Mouse (Mus musculus) kidney, embryonic 15.5 days (tissue): ENCODE measurements at regions not wholly inside any gene's neighbourhood (a gene's known extent, or its start where the extent isn't known, plus 50 kb on each side); places are given as distances from the start of the nearest gene placed in this dataset.
A peak's percentile ranks its signal among the peaks of the same experiment; 100 is the strongest.

Source experiments
- ATAC-seq: fragments of 200-750 bp; cut with Nextera tagmentation; replicated peaks from 2 replicates; pipeline ENCODE4 v1.8.0; 2017; ENCODE audit warnings: moderate TSS enrichment; ENCODE audit not compliant: low FRiP score
- H3K27ac ChIP-seq: fragments of 300-500 bp; sonication (generic); 2 replicates; pipeline ENCODE4 v1.5.1; 2015; ENCODE audit warnings: mild to moderate bottlenecking, inconsistent platforms
- H3K27me3 ChIP-seq: fragments of 300-500 bp; sonication (generic); 2 replicates; pipeline ENCODE4 v1.6.1; 2015; ENCODE audit warnings: inconsistent platforms
- H3K36me3 ChIP-seq: fragments of 300-500 bp; sonication (generic); 2 replicates; pipeline ENCODE4 v1.6.1; 2015; ENCODE audit warnings: inconsistent platforms
- H3K4me1 ChIP-seq: fragments of 300-500 bp; sonication (generic); 2 replicates; pipeline ENCODE4 v1.6.1; 2015; ENCODE audit warnings: inconsistent platforms
- H3K4me2 ChIP-seq: fragments of 300-500 bp; sonication (generic); 2 replicates; pipeline ENCODE4 v1.6.1; 2015; ENCODE audit warnings: moderate library complexity, mild to moderate bottlenecking, inconsistent platforms
- H3K4me3 ChIP-seq: fragments of 300-500 bp; sonication (generic); replicated peaks from 2 replicates; pipeline ENCODE4 v1.5.1; 2015; ENCODE audit warnings: mild to moderate bottlenecking, inconsistent platforms
- H3K9ac ChIP-seq: fragments of 300-500 bp; sonication (generic); 2 replicates; pipeline ENCODE4 v1.6.1; 2015; ENCODE audit warnings: mild to moderate bottlenecking, inconsistent platforms
- H3K9me3 ChIP-seq: fragments of 300-500 bp; sonication (generic); replicated peaks from 2 replicates; pipeline ENCODE4 v1.6.1; 2016; ENCODE audit warnings: inconsistent platforms
- WGBS: fragments of 180-500 bp; shearing (Covaris S2); methylation state at CpG from one replicate; pipeline ENCODE4 v1.1.7; 2015; ENCODE audit warnings: mixed read lengths; 5-methylcytosine and 5-hydroxymethylcytosine counted together

DNA sequence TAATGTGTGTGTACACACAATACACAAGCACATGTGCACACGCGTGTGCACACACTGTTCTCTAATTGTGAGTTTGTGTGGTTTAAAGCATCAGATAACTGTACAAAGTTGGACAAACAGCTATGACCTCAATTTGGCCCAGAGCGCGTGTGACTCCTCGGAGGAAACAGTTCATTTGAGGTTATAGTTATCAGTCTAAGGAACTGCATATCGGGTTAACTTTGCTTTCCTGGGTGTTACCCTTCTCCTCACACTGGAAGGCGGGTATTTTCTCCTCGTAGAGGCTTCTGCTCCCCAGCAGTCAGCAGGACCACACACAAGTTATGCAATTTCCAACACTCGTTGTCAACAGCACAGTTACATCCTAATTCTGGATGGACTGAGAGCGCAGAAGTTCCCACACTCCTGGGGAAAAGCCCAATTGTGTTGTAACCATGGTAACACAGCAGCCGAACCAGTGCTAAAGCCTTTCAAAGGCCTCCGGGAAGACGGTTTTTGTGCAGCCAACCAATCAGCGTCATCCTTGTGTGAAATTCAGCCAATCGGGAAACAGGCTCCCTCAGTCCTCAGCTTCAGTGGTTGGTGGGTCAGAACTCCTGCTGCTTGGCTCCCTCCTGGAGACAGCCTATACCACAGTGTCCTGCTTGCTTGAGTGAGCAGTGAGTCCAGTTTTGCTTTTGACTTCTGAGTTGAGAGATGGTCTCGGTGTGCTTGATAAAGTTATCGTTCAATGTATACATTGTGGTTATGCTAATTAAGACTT is 198.6 kb upstream of the Hs6st1 start:
- no peaks in the 10 kb centered on the region for H3K36me3 ChIP-seq
- no peak overlapping the region; the same call in 1 of the 2 replicates for H3K4me2 ChIP-seq
- H3K27ac ChIP-seq: no peak overlapping the region
- 51% methylated on average over 17 of the region's 17 CpGs for WGBS
- H3K9ac ChIP-seq: no peak overlapping the region
- H3K9me3 ChIP-seq: no peaks in the 10 kb centered on the region
- H3K4me1 ChIP-seq: peaks cover 4% of the 10 kb centered on the region; the same call in 1 of the 2 replicates
- H3K4me3 ChIP-seq: no peak overlapping the region
- ATAC-seq: peak; percentile 76; the same call in 1 of the 2 replicates
- no peaks in the 10 kb centered on the region for H3K27me3 ChIP-seq

DNA sequence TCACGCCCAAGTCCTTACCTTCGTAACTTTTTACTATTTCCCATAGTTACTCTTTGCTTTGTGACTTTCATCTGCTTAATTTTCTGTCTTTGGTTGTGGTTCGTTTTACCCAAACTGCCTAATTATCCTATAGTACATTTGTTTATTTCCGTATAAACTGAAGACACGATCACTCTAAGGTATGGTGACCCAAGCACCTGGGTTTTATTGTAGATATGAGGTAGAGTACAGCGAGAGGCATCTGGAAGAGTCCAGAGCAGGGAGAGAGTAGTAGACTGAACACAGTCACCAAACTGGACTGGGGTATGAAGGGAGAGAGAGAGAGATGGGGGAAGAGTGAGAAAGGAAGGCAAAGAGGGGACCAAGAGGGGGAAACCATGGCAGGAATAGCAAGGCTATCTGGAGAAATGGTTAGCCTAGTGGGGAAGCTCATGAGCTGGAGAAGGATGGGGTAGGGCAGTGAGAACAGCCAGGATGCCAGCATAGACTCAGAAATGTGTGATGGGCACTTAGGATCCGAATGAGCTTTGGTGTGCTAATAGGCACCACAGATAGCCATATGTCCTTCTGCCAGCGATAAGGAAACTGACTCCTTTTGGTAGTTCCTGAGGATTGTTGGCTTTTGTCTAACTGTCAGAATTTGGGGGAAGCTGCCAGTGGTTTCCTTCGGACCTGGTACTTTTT is 197.9 kb upstream of the Hs6st1 start:
- Histone ChIP-seq H3K9ac (no peak overlapping the region), H3K27ac (no peak overlapping the region), H3K27me3 (no peaks in the 10 kb centered on the region), H3K4me2 (no peak overlapping the region), H3K9me3 (no peaks in the 10 kb centered on the region), H3K36me3 (no peaks in the 10 kb centered on the region), H3K4me1 (peaks cover 10% of the 10 kb centered on the region), H3K4me3 (no peak overlapping the region)
- ATAC-seq: no peak
- 88% methylated on average over 9 of the region's 9 CpGs for WGBS

DNA sequence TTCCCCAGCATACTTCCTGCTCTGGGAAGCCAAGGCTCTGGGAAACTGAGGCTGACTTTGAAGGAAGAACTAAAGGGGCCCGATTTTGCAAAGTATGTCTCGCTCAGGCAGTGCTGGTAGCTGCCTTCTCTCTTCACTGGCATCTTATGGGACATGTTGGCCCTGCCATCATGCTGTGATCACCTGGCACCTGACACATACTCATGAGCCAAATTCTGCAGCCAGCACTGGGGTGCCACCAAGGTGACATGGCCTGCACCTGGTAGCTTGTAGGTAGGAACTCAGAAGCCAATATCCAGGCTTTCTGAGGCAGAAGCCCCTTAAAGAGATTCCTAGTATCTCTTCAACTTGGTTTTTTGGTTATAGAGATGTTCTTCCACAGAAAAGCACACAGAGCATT is 195.2 kb upstream of the Hs6st1 start:
- no peaks in the 10 kb centered on the region for H3K9me3 ChIP-seq
- H3K27me3 ChIP-seq: no peaks in the 10 kb centered on the region
- no peak overlapping the region for H3K9ac ChIP-seq
- H3K4me2 ChIP-seq: no peak overlapping the region
- H3K4me1 ChIP-seq: peaks cover 17% of the 10 kb centered on the region
- 96% methylated on average over 2 of the region's 2 CpGs for WGBS
- no peak overlapping the region for H3K4me3 ChIP-seq
- no peak overlapping the region for H3K27ac ChIP-seq
- ATAC-seq: no peak
- H3K36me3 ChIP-seq: no peaks in the 10 kb centered on the region

DNA sequence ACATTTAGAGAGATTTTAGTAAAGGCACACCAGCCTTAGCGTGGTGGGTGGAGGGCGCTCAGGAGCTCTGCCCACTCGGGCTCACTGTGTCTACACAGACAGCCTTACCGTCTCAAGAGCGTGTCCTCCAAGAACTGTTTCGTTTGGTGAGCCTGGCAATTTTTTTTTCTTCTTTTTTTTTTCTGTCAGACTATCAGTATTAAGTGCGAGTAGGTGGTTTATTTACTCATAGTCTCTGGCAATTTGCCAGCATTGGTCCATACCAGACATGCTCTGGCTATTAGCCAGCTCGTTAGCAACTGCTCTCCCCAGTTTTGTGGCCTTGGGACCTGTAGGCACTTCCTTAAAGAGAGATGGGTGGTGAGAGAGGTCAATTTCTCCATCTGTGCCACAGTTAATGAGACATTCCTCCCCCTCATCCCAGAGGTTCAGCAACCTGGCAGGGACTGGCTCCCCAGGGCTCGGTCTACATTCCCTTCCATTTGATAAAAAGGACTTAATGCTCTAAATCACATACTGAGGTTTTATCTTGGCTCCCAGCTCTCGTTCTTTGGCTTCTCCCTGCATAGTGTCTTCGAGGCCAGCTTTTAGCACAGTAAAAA is 192.9 kb upstream of the Hs6st1 start:
- no peak overlapping the region for H3K4me3 ChIP-seq
- peaks cover 13% of the 10 kb centered on the region for H3K4me1 ChIP-seq
- H3K36me3 ChIP-seq: no peaks in the 10 kb centered on the region
- H3K9ac ChIP-seq: no peak overlapping the region
- H3K27me3 ChIP-seq: no peaks in the 10 kb centered on the region
- ATAC-seq: peak; percentile 49; the same call in 1 of the 2 replicates
- 0 out of 2 replicates have a peak overlapping the region, but pooled peaks have one; percentile 2 for H3K27ac ChIP-seq
- H3K4me2 ChIP-seq: no peak overlapping the region
- no peaks in the 10 kb centered on the region for H3K9me3 ChIP-seq
- WGBS: 47% methylated on average over 11 of the region's 11 CpGs

DNA sequence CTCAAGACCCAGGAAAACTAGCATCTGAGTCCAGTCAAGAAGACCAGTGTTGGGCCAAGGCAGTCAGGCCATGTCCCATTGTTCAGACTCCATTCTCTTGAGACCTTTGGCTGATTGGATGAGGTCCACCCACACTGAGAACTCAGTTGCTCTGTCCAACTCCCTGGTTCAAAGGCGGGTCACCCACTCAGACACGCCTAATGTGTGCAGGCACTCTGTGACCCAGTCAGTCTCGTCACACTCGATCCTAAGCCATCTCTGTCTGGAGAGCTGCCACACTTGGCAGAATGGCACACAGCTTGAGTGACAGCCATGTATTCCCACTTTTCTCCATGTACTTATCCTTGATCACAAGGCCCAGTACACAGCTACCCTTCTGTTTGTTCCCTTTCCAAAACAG is 189.8 kb upstream of the Hs6st1 start:
- peaks cover 13% of the 10 kb centered on the region for H3K4me1 ChIP-seq
- no peak for ATAC-seq
- H3K36me3 ChIP-seq: no peaks in the 10 kb centered on the region
- H3K9ac ChIP-seq: no peak overlapping the region
- WGBS: 90% methylated on average over 4 of the region's 4 CpGs
- H3K27me3 ChIP-seq: no peaks in the 10 kb centered on the region
- no peak overlapping the region for H3K4me3 ChIP-seq
- H3K4me2 ChIP-seq: no peak overlapping the region
- H3K9me3 ChIP-seq: no peaks in the 10 kb centered on the region
- no peak overlapping the region for H3K27ac ChIP-seq

DNA sequence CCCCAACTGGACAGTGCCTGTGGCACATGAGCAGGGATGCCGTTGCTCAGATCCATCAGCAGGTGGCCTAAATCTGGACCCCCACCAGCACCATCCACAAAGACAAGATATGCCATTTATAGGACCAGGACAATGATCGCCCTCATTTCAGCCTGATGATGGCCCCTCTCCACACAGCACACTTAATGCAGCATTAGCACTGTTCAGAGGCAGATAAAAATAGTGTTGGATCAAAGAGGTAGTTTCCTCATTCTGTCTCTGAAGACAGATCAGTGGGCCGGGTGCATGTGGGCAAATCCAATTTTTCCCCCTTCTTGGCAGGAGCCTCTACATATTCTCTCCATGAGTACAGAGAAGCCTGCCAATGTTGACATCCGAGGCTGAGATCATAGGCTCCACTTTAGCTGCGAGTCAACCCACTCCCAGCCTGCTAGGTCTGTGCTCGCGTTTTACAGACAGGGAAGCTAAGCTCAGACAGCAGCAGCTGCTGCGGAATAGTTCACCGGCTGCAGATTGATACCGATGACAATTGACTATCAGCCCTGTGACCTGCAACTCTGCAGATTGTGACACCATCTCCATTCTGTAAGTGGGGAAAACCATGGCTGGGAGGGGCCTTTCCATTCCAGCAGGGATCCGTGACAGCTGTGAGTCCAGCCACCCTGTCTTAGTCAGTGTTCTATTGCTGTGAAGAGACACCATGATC is 188.7 kb upstream of the Hs6st1 start:
- Histone ChIP-seq H3K4me1 (peaks cover 13% of the 10 kb centered on the region), H3K9me3 (no peaks in the 10 kb centered on the region), H3K36me3 (no peaks in the 10 kb centered on the region), H3K4me2 (no peak overlapping the region), H3K27me3 (no peaks in the 10 kb centered on the region), H3K27ac (no peak overlapping the region), H3K9ac (no peak overlapping the region), H3K4me3 (no peak overlapping the region)
- ATAC-seq: no peak
- 81% methylated on average over 11 of the region's 11 CpGs for WGBS

DNA sequence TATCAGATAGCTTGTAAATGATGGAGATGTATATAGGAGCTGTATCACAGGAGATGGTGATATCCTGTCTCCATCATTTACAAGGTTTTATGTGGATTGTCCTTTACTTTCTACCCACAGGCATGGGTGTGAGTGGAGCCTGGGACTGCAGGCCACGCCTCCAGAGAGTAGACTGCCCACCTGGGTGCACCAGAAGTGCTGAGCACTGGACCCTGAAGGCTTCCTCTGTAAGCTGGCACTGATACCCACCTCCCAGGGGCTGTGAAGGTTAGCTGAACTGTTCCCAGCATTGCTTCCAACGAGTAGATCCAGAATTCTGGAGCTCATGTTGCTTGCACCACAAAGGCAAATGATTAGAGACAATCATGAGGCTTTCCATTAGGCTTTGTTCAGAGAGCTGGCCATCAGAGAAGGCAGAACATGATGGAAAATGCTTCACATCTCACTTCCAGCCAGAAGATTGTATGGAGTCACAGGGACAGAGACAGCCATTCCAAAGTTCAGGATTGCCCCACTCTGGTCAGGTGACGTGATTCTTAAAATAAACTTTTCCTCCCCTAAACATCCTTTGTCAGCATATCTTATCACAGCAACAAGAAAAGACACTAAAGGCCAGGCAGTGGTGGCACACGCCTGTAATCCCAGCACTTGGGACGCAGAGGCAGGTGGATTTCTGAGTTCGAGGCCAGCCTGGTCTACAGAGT is 187.5 kb upstream of the Hs6st1 start:
- Histone ChIP-seq H3K9ac (no peak overlapping the region), H3K4me1 (peaks cover 3% of the 10 kb centered on the region), H3K4me3 (no peak overlapping the region), H3K36me3 (no peaks in the 10 kb centered on the region), H3K4me2 (no peak overlapping the region), H3K27me3 (no peaks in the 10 kb centered on the region), H3K27ac (no peak overlapping the region), H3K9me3 (no peaks in the 10 kb centered on the region)
- no peak for ATAC-seq
- WGBS: 85% methylated on average over 6 of the region's 6 CpGs

DNA sequence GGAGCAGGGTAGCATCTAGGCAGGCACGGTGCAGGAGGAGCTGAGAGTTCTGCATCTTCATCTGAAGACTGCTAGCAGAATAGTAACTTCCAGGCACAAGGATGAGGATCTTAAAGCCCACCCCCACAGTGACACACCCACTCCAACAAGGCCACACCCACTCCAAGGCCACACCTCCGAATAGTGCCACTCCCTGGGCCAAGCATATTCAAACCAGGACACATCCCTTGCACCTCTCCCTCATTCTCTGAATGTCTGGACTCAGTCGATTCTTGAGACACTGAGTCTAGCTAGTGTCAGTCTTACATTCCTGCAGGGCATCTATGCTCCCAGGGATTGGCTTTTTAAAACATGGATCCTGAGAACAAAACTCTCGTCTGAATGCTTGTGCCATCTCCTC is 186.7 kb upstream of the Hs6st1 start:
- H3K9me3 ChIP-seq: no peaks in the 10 kb centered on the region
- H3K27me3 ChIP-seq: no peaks in the 10 kb centered on the region
- no peak overlapping the region for H3K27ac ChIP-seq
- no peak overlapping the region for H3K4me2 ChIP-seq
- no peak overlapping the region for H3K4me3 ChIP-seq
- H3K4me1 ChIP-seq: no peaks in the 10 kb centered on the region
- no peak for ATAC-seq
- 88% methylated on average over 4 of the region's 4 CpGs for WGBS
- no peaks in the 10 kb centered on the region for H3K36me3 ChIP-seq
- H3K9ac ChIP-seq: no peak overlapping the region

DNA sequence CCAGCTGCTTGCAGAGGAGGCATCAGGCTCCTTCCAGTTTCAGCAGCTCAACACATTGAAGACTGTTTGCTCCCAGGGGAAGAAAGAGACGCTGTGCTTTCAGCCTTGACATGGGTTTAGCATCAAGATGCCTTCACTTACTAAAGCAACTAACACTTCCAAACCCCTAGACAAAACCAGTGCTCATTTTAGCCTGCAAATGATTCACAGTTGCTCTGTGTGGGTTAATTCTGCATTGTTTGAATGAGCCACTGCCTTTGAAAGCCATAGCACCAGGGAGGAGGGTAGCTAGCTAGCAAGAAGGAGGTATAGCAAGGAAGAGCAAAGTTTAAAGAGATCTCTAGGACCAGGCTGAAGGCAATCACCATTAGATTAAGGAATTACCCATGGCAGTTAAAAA is 186.1 kb upstream of the Hs6st1 start:
- Histone ChIP-seq H3K9ac (no peak overlapping the region), H3K36me3 (no peaks in the 10 kb centered on the region), H3K4me2 (no peak overlapping the region), H3K9me3 (no peaks in the 10 kb centered on the region), H3K4me1 (no peaks in the 10 kb centered on the region), H3K27ac (no peak overlapping the region), H3K27me3 (no peaks in the 10 kb centered on the region), H3K4me3 (no peak overlapping the region)
- 74% methylated on average over 1 of the region's 1 CpGs for WGBS
- ATAC-seq: no peak

DNA sequence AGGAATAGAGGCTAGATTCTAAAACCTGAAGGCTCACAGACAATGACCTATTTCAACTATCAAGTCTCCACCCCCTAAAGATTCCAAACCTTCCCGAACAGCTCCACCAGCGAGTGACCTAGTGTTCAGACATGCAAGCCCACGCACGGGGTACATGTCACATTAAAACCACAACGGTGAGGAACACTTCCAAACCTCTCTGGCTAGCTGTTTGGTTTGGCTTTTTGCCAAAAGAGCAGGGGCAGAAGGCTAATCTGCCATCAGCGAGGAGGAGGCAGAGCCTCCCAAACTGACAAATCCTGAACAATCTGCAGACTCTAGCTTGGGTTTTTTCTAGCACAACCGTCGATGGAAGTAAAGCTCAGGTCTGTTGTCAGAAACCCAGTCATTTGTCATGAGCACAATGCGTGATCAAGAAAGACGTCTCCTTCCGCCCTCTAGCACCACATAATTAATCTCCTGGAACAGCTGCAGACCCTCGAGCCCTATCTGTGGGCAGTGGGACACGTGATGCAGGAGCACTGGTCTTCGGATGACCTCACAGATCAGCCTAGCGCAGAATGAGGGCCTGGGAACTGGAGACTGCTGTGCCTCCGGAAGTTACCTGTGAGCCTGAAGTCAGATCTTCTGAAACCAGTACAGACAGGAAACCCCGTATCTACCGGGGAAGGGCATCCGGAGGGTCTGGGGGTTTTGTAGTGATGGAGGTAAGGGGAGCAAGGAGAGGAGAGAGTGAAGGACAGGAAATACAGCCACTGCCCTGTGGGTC is 178.3 kb upstream of the Hs6st1 start:
- Histone ChIP-seq H3K4me3 (no peak overlapping the region), H3K9ac (no peak overlapping the region), H3K9me3 (peaks cover 3% of the 10 kb centered on the region; the same call in 1 of the 2 replicates), H3K27me3 (no peaks in the 10 kb centered on the region), H3K36me3 (no peaks in the 10 kb centered on the region), H3K4me2 (no peak overlapping the region), H3K27ac (no peak overlapping the region), H3K4me1 (peaks cover 9% of the 10 kb centered on the region)
- WGBS: 33% methylated on average over 19 of the region's 19 CpGs
- ATAC-seq: peak; percentile 71

DNA sequence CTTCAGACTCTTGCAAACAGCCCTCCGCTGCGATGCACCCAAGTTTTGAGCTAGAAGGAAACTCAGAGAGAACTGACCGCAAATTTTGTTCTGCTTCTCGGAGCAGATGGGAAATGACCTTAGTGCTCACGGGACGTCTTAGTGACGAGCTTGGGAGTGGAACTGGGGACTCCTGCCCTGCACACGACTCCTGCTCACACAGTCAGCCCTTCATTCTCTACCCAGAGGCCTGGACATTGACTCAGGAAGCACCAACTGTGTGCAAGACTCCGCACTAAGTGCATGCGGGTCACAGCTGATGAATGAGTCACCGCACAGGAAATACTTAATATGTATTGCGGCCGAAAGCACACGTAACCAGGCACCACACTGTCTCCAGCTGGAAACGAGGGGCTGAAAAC is 177.7 kb upstream of the Hs6st1 start:
- ATAC-seq: no peak
- Histone ChIP-seq H3K27me3 (no peaks in the 10 kb centered on the region), H3K9ac (no peak overlapping the region), H3K27ac (no peak overlapping the region), H3K4me1 (peaks cover 9% of the 10 kb centered on the region), H3K36me3 (no peaks in the 10 kb centered on the region), H3K9me3 (peaks cover 8% of the 10 kb centered on the region; the same call in 1 of the 2 replicates), H3K4me3 (no peak overlapping the region), H3K4me2 (no peak overlapping the region)
- 62% methylated on average over 15 of the region's 15 CpGs for WGBS
